Mouse (Mus musculus): ENCODE measurements around the gene Anapc1. TPM values are rescaled to one million over a fixed set of nuclear protein-coding genes. Genes with fewer than 3 reads are reported as not detected.

Gene Anapc1
- total RNA-seq (2021), result 10 to 100 TPM; 59.9 to 63.2 TPM
- long read RNA-seq, full-length matches to known transcripts, result 16 of 26 reads
- long read RNA-seq, partial matches to known transcripts, result 7 of 26 reads
- long read RNA-seq, other reads (novel, unspliced or antisense), result 3 of 26 reads

DNA sequence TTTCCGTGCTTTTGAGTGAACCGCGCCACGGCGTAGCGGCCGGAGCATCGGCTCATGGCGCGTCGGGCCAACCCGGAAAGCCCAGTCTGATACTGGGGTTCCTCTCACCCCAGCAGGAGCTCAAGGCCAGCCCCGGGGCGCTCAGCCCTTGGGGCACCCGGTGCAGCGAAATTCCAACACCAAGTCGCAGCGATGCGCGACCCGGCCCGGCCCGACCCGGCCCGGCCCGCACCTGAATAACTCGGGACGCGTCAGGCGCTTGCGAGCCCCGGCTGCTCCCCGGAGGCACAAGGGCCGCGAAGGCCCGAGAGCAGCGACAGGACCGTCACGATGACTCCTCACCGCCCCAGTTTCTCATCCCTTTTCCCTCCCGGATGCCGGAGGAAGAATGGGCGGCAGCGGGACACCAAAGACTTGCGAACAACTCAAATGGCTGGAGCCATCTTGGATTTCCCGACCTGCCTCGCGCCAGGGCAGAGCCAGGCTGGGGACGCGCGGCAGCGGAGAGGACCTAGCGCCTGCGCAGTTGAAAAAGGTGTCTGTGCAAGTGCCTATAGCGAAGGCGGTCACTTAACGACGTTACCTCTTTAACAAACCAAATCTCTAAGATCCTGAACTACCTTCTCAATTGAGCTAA lies at the start of gene Anapc1:
TSS of gene Anapc1 (minus strand) at position 471 of the 637 bp plus-strand sequence.
- DNase-seq (ENCODE audit: low spot score in 2 of 2), result peak; percentile 88 to 91

DNA sequence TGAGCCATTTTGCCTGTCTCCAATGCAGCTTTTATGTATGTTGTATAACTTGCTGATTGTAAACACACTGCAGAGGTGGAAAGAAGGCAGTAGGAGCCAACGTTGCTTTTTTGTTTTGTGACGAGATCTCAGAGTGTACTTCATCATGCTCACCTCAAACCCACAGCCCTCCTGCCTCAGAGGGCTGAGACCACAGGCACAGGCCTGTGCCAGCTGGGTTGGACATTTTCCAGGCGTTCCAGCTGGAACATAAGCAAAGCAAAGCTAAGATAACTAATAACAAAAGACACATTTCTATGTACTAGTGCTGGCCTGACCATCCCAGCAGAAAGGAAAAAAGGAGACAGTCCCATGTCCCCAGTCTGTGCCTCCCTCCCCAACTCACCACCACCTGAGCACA lies 47.9 kb upstream of the Anapc1 start:
- no peak for DNase-seq (ENCODE audit: low spot score in 2 of 2)

GRCm38 (mm10) chr2:128731951-128732350 lies 44.8 kb upstream of the Anapc1 start:
- no peak for DNase-seq (ENCODE audit: low spot score in 2 of 2)

DNA sequence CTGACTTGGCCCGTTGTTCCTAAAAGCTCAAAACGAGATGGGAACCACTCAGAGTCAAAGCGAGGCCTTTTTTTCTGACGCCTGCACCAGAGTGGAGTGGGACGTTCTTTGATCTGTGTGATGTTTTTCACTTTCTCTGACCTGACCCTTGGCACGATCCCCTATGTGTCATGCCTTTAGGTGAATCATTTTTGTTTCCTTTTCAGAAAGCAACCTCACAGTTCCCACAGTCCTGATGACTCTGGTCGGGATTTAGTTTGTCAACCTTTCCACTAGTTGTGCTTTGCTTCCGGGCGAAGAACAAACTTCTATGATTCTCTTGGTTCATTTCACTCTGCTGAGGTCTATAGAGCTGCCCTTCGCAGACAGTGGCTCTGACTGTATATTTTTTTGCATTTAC lies 44.3 kb upstream of the Anapc1 start:
- no peak for DNase-seq (ENCODE audit: low spot score in 2 of 2)

- no peak for DNase-seq (ENCODE audit: low spot score in 2 of 2)
These were observed 42.0 kb upstream of the Anapc1 start for GRCm38 (mm10) chr2:128729141-128729540.

DNA sequence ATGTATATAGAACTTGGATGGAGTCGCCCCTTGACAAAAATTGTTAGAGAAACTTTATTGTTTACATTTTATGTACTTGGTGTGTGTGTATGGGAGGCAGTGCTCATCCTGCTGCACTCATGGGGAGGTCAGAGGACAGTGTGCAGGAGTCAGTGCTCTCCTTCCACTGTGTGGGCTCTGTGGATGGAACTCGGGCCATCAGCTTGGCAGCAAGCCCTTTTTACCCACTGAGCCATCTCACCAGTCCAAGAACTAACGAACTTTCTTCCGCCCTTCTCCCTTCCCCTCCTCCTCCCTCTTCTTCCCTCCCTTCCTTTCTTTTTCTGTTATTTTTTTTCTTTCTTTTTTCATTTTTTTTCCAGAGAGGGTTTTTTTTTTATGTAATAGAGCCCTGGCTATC lies 40.9 kb upstream of the Anapc1 start:
- no peak for DNase-seq (ENCODE audit: low spot score in 2 of 2)

GRCm38 (mm10) chr2:128727552-128727951 lies 40.4 kb upstream of the Anapc1 start:
- DNase-seq (ENCODE audit: low spot score in 2 of 2), result no peak

- DNase-seq (ENCODE audit: low spot score in 2 of 2), result no peak
These were observed 39.4 kb upstream of the Anapc1 start for GRCm38 (mm10) chr2:128726626-128727025.

- no peak for DNase-seq (ENCODE audit: low spot score in 2 of 2)
These were observed 38.9 kb upstream of the Anapc1 start for GRCm38 (mm10) chr2:128726067-128726466.

- no peak for DNase-seq (ENCODE audit: low spot score in 2 of 2)
These were observed 35.0 kb upstream of the Anapc1 start for GRCm38 (mm10) chr2:128722106-128722710.

- no peak for DNase-seq (ENCODE audit: low spot score in 2 of 2)
These were observed 32.2 kb upstream of the Anapc1 start for GRCm38 (mm10) chr2:128719380-128719779.

DNA sequence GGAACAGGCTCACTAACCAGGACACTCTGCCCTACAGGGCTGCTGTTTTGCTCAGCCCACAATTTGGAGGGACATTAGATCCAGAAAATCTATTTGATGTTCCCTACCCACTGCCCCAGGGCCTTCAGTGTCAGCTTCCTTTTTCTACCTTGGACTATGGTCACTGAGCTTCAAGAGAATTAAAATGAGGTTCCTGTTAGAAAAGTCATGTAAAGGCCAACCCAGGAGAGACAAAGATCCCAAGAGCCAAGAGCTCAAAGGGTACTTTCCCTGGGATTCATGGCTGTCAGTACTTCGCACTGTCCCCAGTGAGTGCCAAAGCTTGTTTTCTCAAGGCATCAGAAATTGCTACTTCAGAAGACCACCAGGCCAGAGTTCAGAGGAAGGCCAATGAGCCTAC lies 28.8 kb upstream of the Anapc1 start:
- no peak for DNase-seq (ENCODE audit: low spot score in 2 of 2)

GRCm38 (mm10) chr2:128714724-128715241 lies 27.6 kb upstream of the Anapc1 start:
- no peak for DNase-seq (ENCODE audit: low spot score in 2 of 2)

- DNase-seq (ENCODE audit: low spot score in 2 of 2), result no peak
These were observed 26.4 kb upstream of the Anapc1 start for GRCm38 (mm10) chr2:128713548-128714003.

GRCm38 (mm10) chr2:128712940-128713339 lies 25.7 kb upstream of the Anapc1 start:
- no peak for DNase-seq (ENCODE audit: low spot score in 2 of 2)

DNA sequence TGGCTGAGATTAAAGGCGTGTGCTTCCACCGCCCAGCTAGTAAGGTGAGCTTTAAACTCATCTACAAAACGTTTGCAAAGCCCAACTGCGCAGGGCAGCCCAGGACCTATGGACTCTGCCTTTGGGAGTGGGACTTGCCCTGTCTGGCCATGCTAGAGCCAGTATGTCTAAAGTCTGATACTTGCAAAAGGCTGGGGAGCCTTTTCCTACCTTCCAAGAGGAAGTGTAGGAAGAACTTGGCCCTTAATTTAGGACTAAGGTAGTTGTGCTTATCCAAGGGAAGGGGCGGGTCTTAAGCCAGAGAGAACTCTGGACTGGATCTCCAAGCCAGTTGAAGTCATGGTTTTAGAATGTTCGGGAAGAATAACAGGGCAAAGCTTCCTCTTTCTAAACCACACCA lies 23.4 kb upstream of the Anapc1 start:
- no peak for DNase-seq (ENCODE audit: low spot score in 2 of 2)

GRCm38 (mm10) chr2:128709264-128709663 lies 22.1 kb upstream of the Anapc1 start:
- peak in 1 of 2 experiments; percentile 40 for DNase-seq (ENCODE audit: low spot score in 2 of 2)

DNA sequence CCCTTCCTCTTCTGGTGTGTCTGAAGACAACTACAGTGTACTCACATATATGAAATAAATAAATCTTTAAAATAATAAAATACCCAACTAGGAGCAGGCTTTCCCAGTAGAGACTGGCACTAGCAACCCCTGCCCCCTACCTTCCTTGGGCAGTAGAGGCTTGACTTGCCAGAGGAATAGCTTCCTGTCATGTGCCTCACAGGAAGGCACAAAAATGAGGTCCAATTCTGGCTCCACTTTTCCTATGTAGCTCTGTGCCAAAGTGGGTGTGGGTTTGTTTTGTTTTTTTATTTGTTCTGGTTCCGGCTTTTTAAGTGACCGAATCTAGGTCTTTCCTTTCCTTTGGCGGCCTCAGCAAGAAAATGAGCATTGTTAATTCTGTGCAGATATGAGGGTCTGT lies 17.3 kb upstream of the Anapc1 start:
- no peak for DNase-seq (ENCODE audit: low spot score in 2 of 2)

DNA sequence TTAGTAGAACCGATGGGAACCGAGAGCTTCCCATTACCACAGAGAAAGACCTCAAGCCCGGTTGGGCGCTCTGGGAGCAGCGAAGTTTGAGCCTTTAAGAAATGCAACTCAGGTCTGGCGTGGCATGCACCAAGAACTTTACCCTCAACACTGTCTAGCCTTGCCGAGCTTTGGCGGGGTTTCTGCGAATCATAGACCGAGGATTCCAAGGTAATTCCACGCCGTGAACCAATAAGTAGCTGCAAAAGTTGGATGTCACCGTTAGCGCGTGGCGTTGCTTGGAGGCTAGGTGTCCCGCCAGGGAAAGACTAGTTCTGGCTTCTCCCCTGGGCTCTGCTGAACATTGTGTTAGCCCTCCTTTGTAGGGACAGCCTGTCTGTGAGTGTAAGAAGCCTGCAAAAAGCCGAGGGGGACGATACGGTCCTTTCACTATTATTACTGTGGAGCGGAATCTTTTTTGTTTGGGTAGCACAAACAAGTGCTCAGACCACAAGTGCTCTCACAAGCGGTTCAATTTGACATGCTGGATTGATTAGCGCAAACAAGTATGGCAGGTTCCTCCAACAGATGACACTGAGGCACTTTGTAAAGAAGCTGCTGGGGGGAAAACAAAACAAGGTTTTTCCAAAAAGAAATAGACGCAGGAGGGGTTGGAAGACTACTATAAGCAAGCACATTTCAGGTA lies 12.2 kb upstream of the Anapc1 start:
- no peak for DNase-seq (ENCODE audit: low spot score in 2 of 2)

- DNase-seq (ENCODE audit: low spot score in 2 of 2), result peak; percentile 25 to 70
These were observed 11.5 kb upstream of the Anapc1 start, which contains the start of gene Mertk for GRCm38 (mm10) chr2:128698693-128699181. Gene Mertk (plus strand): TSS chr2:128698956.

- peak; percentile 56 to 81 for DNase-seq (ENCODE audit: low spot score in 2 of 2)
These were observed 11.0 kb upstream of the Anapc1 start for GRCm38 (mm10) chr2:128698140-128698692.
